Mouse (Mus musculus) erythroblast, adult 5-6 weeks (primary cell): ENCODE data around the gene Gpx4. TPM values are rescaled to one million over a fixed set of nuclear protein-coding genes. Genes with fewer than 3 reads are reported as not detected.

Experiments used
- ATAC-seq: replicated peaks from 2 replicates; pipeline ENCODE4 v1.8.0; 2016; ENCODE audit warnings: moderate number of reproducible peaks, mild to moderate bottlenecking, moderate TSS enrichment, inconsistent platforms; ENCODE audit not compliant: poor library complexity, low FRiP score, severe bottlenecking
- total RNA-seq, 2 experiments: library from RNA; stranded (forward) in 1 of 2; stranded (reverse) in 1 of 2; fragments of 150-400 nt in 1 of 2; fragments of 200-764, 138-1000 nt in 1 of 2; gene quantifications; 2 replicates each; pipeline versions ENCODE4 v1.2.3 to v1.2.4; 2015 to 2017; ENCODE audit warnings: low replicate concordance in 2 of 2

Gpx4 gene
- total RNA-seq, 2 experiments from 2014 or later, result 108 to 123 TPM

- no peak for ATAC-seq
Observed at GRCm38 (mm10) chr10:80094684-80095083, 47.7 kb downstream of the Gpx4 start.

GRCm38 (mm10) chr10:80095547-80095946 lies 48.6 kb downstream of the Gpx4 start:
- ATAC-seq, result no peak

GRCm38 (mm10) chr10:80097275-80097674 lies 50.3 kb downstream of the Gpx4 start:
- ATAC-seq, result no peak

GRCm38 (mm10) chr10:80098630-80099029 lies 51.7 kb downstream of the Gpx4 start:
- ATAC-seq, result no peak

GRCm38 (mm10) chr10:80100982-80101381 lies 54.0 kb downstream of the Gpx4 start:
- ATAC-seq, result 0 out of 2 replicates have a peak, but pooled peaks have one; percentile 4

- peak; percentile 87 for ATAC-seq
Observed at GRCm38 (mm10) chr10:80102216-80102915, 55.4 kb downstream of the Gpx4 start.

- ATAC-seq, result peak; percentile 61
Observed at GRCm38 (mm10) chr10:80103032-80103431, 56.1 kb downstream of the Gpx4 start.

GRCm38 (mm10) chr10:80104181-80104580 lies 57.2 kb downstream of the Gpx4 start:
- no peak for ATAC-seq

- no peak for ATAC-seq
Observed at GRCm38 (mm10) chr10:80105460-80105859, 58.5 kb downstream of the Gpx4 start, which contains the start of gene Sbno2. Sbno2 (minus strand) TSS chr10:80105571.

- ATAC-seq, result no peak
Observed at GRCm38 (mm10) chr10:80105926-80106325, 59.0 kb downstream of the Gpx4 start.

Other genes with a start within 250 kb of the Gpx4 start
Only the 30 nearest of the 32 such genes appear.
- gene Misp, start 226.2 kb upstream of the Gpx4 start, total RNA-seq (2015; ENCODE audit: low replicate concordance), result not detected in 2 replicates
- not detected in 2 replicates for gene Misp, start 226.2 kb upstream of the Gpx4 start, total RNA-seq (2017; ENCODE audit: low replicate concordance)
- 45.2 and 66.7 TPM in 2 replicates for gene Ptbp1, start 192.7 kb upstream of the Gpx4 start, total RNA-seq (2015; ENCODE audit: low replicate concordance)
- 38.2 and 53.2 TPM in 2 replicates for gene Ptbp1, start 192.7 kb upstream of the Gpx4 start, total RNA-seq (2017; ENCODE audit: low replicate concordance)
- gene Prtn3, start 172.7 kb upstream of the Gpx4 start, total RNA-seq (2015; ENCODE audit: low replicate concordance), result 420 and 449 TPM in 2 replicates
- 114 and 118 TPM in 2 replicates for gene Prtn3, start 172.7 kb upstream of the Gpx4 start, total RNA-seq (2017; ENCODE audit: low replicate concordance)
- gene Plppr3, start 172.5 kb upstream of the Gpx4 start, total RNA-seq (2015; ENCODE audit: low replicate concordance), result 2.1 and 3.1 TPM in 2 replicates
- gene Plppr3, start 172.5 kb upstream of the Gpx4 start, total RNA-seq (2017; ENCODE audit: low replicate concordance), result 4.9 and 6.8 TPM in 2 replicates
- gene Elane, start 160.9 kb upstream of the Gpx4 start, total RNA-seq (2015; ENCODE audit: low replicate concordance), result 996 and 1,031 TPM in 2 replicates
- 253 and 405 TPM in 2 replicates for gene Elane, start 160.9 kb upstream of the Gpx4 start, total RNA-seq (2017; ENCODE audit: low replicate concordance)
- not detected in 2 replicates for gene Cfd, start 156.3 kb upstream of the Gpx4 start, total RNA-seq (2015; ENCODE audit: low replicate concordance)
- gene Cfd, start 156.3 kb upstream of the Gpx4 start, total RNA-seq (2017; ENCODE audit: low replicate concordance), result not detected in 2 replicates
- 5.9 and 11.3 TPM in 2 replicates for gene Med16, start 138.2 kb upstream of the Gpx4 start, total RNA-seq (2015; ENCODE audit: low replicate concordance)
- 4.7 and 9.1 TPM in 2 replicates for gene Med16, start 138.2 kb upstream of the Gpx4 start, total RNA-seq (2017; ENCODE audit: low replicate concordance)
- not detected in 2 replicates for gene Gm26602, start 136.3 kb upstream of the Gpx4 start, total RNA-seq (2015; ENCODE audit: low replicate concordance)
- gene Gm26602, start 136.3 kb upstream of the Gpx4 start, total RNA-seq (2017; ENCODE audit: low replicate concordance), result not detected in 2 replicates
- gene Kiss1r, start 130.2 kb upstream of the Gpx4 start, total RNA-seq (2015; ENCODE audit: low replicate concordance), result not detected in 2 replicates
- 0.14 TPM in 1 of 2 replicates, not detected in the other for gene Kiss1r, start 130.2 kb upstream of the Gpx4 start, total RNA-seq (2017; ENCODE audit: low replicate concordance)
- gene R3hdm4, start 126.0 kb upstream of the Gpx4 start, total RNA-seq (2015; ENCODE audit: low replicate concordance), result 42.8 and 46.1 TPM in 2 replicates
- gene R3hdm4, start 126.0 kb upstream of the Gpx4 start, total RNA-seq (2017; ENCODE audit: low replicate concordance), result 25.0 and 28.3 TPM in 2 replicates
- 6.3 and 8.8 TPM in 2 replicates for gene Arid3a, start 120.1 kb upstream of the Gpx4 start, total RNA-seq (2015; ENCODE audit: low replicate concordance)
- 10.5 and 14.7 TPM in 2 replicates for gene Arid3a, start 120.1 kb upstream of the Gpx4 start, total RNA-seq (2017; ENCODE audit: low replicate concordance)
- gene Wdr18, start 87.0 kb upstream of the Gpx4 start, total RNA-seq (2015; ENCODE audit: low replicate concordance), result 4.0 and 7.5 TPM in 2 replicates
- gene Wdr18, start 87.0 kb upstream of the Gpx4 start, total RNA-seq (2017; ENCODE audit: low replicate concordance), result 2.5 and 14.2 TPM in 2 replicates
- not detected in 2 replicates for gene Grin3b, start 76.5 kb upstream of the Gpx4 start, total RNA-seq (2015; ENCODE audit: low replicate concordance)
- gene Grin3b, start 76.5 kb upstream of the Gpx4 start, total RNA-seq (2017; ENCODE audit: low replicate concordance), result not detected in 2 replicates
- 13.6 and 29.6 TPM in 2 replicates for gene Tmem259, start 62.8 kb upstream of the Gpx4 start, total RNA-seq (2015; ENCODE audit: low replicate concordance)
- 12.8 and 22.6 TPM in 2 replicates for gene Tmem259, start 62.8 kb upstream of the Gpx4 start, total RNA-seq (2017; ENCODE audit: low replicate concordance)
- 33.8 and 46.6 TPM in 2 replicates for gene Cnn2, start 58.6 kb upstream of the Gpx4 start, total RNA-seq (2015; ENCODE audit: low replicate concordance)
- gene Cnn2, start 58.6 kb upstream of the Gpx4 start, total RNA-seq (2017; ENCODE audit: low replicate concordance), result 30.0 and 73.0 TPM in 2 replicates
- 14.4 and 18.2 TPM in 2 replicates for gene Abca7, start 50.7 kb upstream of the Gpx4 start, total RNA-seq (2015; ENCODE audit: low replicate concordance)
- 19.4 and 27.7 TPM in 2 replicates for gene Abca7, start 50.7 kb upstream of the Gpx4 start, total RNA-seq (2017; ENCODE audit: low replicate concordance)
- gene Arhgap45, start 30.5 kb upstream of the Gpx4 start, total RNA-seq (2015; ENCODE audit: low replicate concordance), result 23.1 and 31.6 TPM in 2 replicates
- gene Arhgap45, start 30.5 kb upstream of the Gpx4 start, total RNA-seq (2017; ENCODE audit: low replicate concordance), result 28.6 and 35.8 TPM in 2 replicates
- gene Polr2e, start 7.4 kb upstream of the Gpx4 start, total RNA-seq (2015; ENCODE audit: low replicate concordance), result 23.6 and 33.4 TPM in 2 replicates
- gene Polr2e, start 7.4 kb upstream of the Gpx4 start, total RNA-seq (2017; ENCODE audit: low replicate concordance), result 4.5 and 9.9 TPM in 2 replicates
- gene Sbno2, start 58.4 kb downstream of the Gpx4 start, total RNA-seq (2015; ENCODE audit: low replicate concordance), result 9.2 and 12.5 TPM in 2 replicates
- gene Sbno2, start 58.4 kb downstream of the Gpx4 start, total RNA-seq (2017; ENCODE audit: low replicate concordance), result 17.1 and 20.9 TPM in 2 replicates
- gene Stk11, start 68.6 kb downstream of the Gpx4 start, total RNA-seq (2015; ENCODE audit: low replicate concordance), result 47.7 and 60.0 TPM in 2 replicates
- gene Stk11, start 68.6 kb downstream of the Gpx4 start, total RNA-seq (2017; ENCODE audit: low replicate concordance), result 152 and 195 TPM in 2 replicates
- gene Atp5d, start 91.5 kb downstream of the Gpx4 start, total RNA-seq (2015; ENCODE audit: low replicate concordance), result 43.3 and 48.8 TPM in 2 replicates
- 12.1 and 17.3 TPM in 2 replicates for gene Atp5d, start 91.5 kb downstream of the Gpx4 start, total RNA-seq (2017; ENCODE audit: low replicate concordance)
- not detected in 2 replicates for gene Cbarp, start 93.7 kb downstream of the Gpx4 start, total RNA-seq (2015; ENCODE audit: low replicate concordance)
- gene Cbarp, start 93.7 kb downstream of the Gpx4 start, total RNA-seq (2017; ENCODE audit: low replicate concordance), result not detected in 2 replicates
- gene Midn, start 101.1 kb downstream of the Gpx4 start, total RNA-seq (2015; ENCODE audit: low replicate concordance), result 5.0 and 7.7 TPM in 2 replicates
- gene Midn, start 101.1 kb downstream of the Gpx4 start, total RNA-seq (2017; ENCODE audit: low replicate concordance), result 3.9 and 7.4 TPM in 2 replicates
- gene Cirbp, start 118.8 kb downstream of the Gpx4 start, total RNA-seq (2015; ENCODE audit: low replicate concordance), result 3.6 and 3.7 TPM in 2 replicates
- 14.6 and 16.3 TPM in 2 replicates for gene Cirbp, start 118.8 kb downstream of the Gpx4 start, total RNA-seq (2017; ENCODE audit: low replicate concordance)
- 7.5 TPM in 1 of 2 replicates, not detected in the other for gene 1600002K03Rik, start 125.8 kb downstream of the Gpx4 start, total RNA-seq (2015; ENCODE audit: low replicate concordance)
- 5.9 TPM in 1 of 2 replicates, not detected in the other for gene 1600002K03Rik, start 125.8 kb downstream of the Gpx4 start, total RNA-seq (2017; ENCODE audit: low replicate concordance)
- not detected in 2 replicates for gene Efna2, start 132.3 kb downstream of the Gpx4 start, total RNA-seq (2015; ENCODE audit: low replicate concordance)
- gene Efna2, start 132.3 kb downstream of the Gpx4 start, total RNA-seq (2017; ENCODE audit: low replicate concordance), result not detected in 2 replicates
- 1.3 and 4.4 TPM in 2 replicates for gene Mum1, start 179.3 kb downstream of the Gpx4 start, total RNA-seq (2015; ENCODE audit: low replicate concordance)
- gene Mum1, start 179.3 kb downstream of the Gpx4 start, total RNA-seq (2017; ENCODE audit: low replicate concordance), result 14.7 and 24.0 TPM in 2 replicates
- gene Ndufs7, start 202.0 kb downstream of the Gpx4 start, total RNA-seq (2015; ENCODE audit: low replicate concordance), result 25.7 and 25.9 TPM in 2 replicates
- 13.0 and 14.2 TPM in 2 replicates for gene Ndufs7, start 202.0 kb downstream of the Gpx4 start, total RNA-seq (2017; ENCODE audit: low replicate concordance)
- gene Gamt, start 213.8 kb downstream of the Gpx4 start, total RNA-seq (2015; ENCODE audit: low replicate concordance), result not detected in 2 replicates
- gene Gamt, start 213.8 kb downstream of the Gpx4 start, total RNA-seq (2017; ENCODE audit: low replicate concordance), result 0.77 TPM in 1 of 2 replicates, not detected in the other
- 13.8 and 17.1 TPM in 2 replicates for gene Dazap1, start 214.3 kb downstream of the Gpx4 start, total RNA-seq (2015; ENCODE audit: low replicate concordance)
- gene Dazap1, start 214.3 kb downstream of the Gpx4 start, total RNA-seq (2017; ENCODE audit: low replicate concordance), result 29.8 and 35.3 TPM in 2 replicates